Mouse (Mus musculus): ENCODE results near the gene Tmem198b. TPM values are rescaled to one million over a fixed set of nuclear protein-coding genes. Genes with fewer than 3 reads are reported as not detected.
A peak's percentile ranks its signal among the peaks of the same experiment; 100 is the strongest.

Gene Tmem198b
- polyA plus RNA-seq, 1 experiment from 2014 or later, result 8.2 TPM

DNA sequence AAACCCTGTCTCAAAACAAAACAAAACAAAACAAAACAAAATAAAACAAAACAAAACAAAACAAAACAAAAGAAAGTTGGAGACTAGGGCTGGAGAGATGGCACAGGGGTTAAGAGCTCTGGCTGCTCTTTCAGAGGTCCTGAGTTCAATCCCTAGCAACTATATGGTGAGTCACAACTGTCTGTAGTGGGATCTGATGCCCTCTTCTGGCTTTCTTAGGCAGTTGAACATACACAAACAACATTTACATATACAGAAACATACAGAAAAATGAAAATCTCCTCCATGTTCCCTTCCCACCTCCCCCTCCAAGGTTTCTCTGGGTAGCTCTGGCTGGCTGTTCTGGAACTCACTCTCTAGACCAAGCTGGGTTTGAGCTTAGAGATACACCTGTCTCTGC lies 12.1 kb downstream of the Tmem198b start:
- H3K27me3 ChIP-seq (replicated peaks; ENCODE audit: control insufficient read depth, insufficient read depth, low read length), result no peaks in the 10 kb centered on the region
- ATAC-seq (no peak), DNase-seq (ENCODE audit: low spot score) (no peak)
- no peaks in the 10 kb centered on the region for H3K9me3 ChIP-seq (replicated peaks; ENCODE audit: control insufficient read depth, low read length)
- no peak overlapping the region for H3K9ac ChIP-seq (ENCODE audit: low read length)
- no peak overlapping the region for H3K27ac ChIP-seq (ENCODE audit: low read depth, low read length)
- no peak overlapping the region for H3K4me3 ChIP-seq (ENCODE audit: low read depth, low read length)
- H3K4me2 ChIP-seq (ENCODE audit: low read length), result no peak overlapping the region
- H3K36me3 ChIP-seq (ENCODE audit: control insufficient read depth, insufficient read depth, low read length), result no peaks in the 10 kb centered on the region
- no peaks in the 10 kb centered on the region for H3K4me1 ChIP-seq (ENCODE audit: control insufficient read depth, insufficient read depth, low read length)

DNA sequence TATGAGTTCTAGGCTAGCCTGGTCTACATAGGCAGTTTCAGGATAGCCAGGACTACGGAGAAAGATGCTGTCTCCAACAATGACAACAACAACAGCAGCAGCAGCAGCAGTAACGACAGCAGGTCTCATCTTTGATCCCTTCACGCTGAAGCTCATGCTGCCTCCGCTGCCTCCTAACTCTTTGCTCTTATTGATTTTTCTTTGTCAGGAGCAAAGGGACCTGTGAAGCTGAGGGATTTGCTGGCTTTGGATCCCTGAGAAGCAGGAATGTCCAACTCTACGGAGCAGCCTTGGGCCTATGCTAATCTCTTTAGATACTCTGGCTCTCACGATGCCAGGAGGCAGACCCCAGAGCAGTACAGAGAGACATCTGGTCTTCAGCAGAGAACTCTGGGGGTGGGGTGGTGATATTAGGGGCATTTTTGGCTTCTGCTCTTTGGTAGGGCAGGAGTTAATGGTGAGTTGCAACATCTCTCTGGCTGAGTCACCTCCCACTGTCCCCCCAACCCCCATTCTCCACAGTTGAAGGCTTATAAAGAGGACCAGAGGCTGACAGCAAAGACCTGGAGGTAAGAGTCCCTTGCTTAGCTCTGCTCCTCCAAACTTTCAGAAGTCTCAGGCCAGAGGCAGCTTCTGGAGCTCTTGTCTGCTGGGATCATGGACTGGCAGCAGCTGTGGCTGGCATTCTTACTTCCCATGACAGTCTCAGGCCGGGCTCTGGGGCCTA lies 13.6 kb downstream of the Tmem198b start, which contains the start of gene Mmp19:
TSS of gene Mmp19 (plus strand) at position 513 of the 727 bp plus-strand sequence.
- H3K27ac ChIP-seq (ENCODE audit: low read depth, low read length), result no peak within 1 kb of the TSS
- no peak within 1 kb of the TSS for H3K4me3 ChIP-seq (ENCODE audit: low read depth, low read length)
- no peaks in the 10 kb centered on the region for H3K27me3 ChIP-seq (replicated peaks; ENCODE audit: control insufficient read depth, insufficient read depth, low read length)
- no peaks in the 10 kb centered on the region for H3K9me3 ChIP-seq (replicated peaks; ENCODE audit: control insufficient read depth, low read length)
- H3K9ac ChIP-seq (ENCODE audit: low read length), result no peak within 1 kb of the TSS
- no peak for ATAC-seq
- DNase-seq (ENCODE audit: low spot score), result no peak
- WGBS, result 67% methylated on average over 7 of the region's 7 CpGs
- no peak within 1 kb of the TSS for H3K4me2 ChIP-seq (ENCODE audit: low read length)
- no peaks in the 10 kb centered on the region for H3K4me1 ChIP-seq (ENCODE audit: control insufficient read depth, insufficient read depth, low read length)
- no peaks in the 10 kb centered on the region for H3K36me3 ChIP-seq (ENCODE audit: control insufficient read depth, insufficient read depth, low read length)

DNA sequence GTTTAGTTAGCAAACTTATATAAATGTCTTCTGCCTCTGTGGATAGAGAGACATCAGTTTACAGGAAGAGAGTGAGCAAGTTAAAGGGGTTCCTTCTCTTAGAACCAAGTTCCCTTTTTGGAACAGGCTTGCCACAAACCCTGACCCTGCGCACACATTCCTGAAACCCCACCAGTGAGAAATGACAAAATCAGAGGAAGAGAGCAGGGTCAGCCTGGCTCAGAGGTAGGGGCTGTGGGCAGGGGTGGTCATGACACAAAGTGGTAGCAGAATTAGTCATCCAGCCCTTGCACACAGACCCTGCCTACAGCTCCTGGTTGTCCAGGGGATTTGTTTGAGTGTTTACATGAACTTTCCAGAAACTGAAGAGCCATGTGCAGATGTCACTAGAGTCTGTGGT lies 24.0 kb downstream of the Tmem198b start:
- ATAC-seq (no peak), DNase-seq (ENCODE audit: low spot score) (no peak)
- H3K9me3 ChIP-seq (replicated peaks; ENCODE audit: control insufficient read depth, low read length), result no peaks in the 10 kb centered on the region
- 100% methylated on average over 1 of the region's 1 CpGs for WGBS
- H3K36me3 ChIP-seq (ENCODE audit: control insufficient read depth, insufficient read depth, low read length), result no peaks in the 10 kb centered on the region
- H3K27ac ChIP-seq (ENCODE audit: low read depth, low read length), result no peak overlapping the region
- no peaks in the 10 kb centered on the region for H3K4me1 ChIP-seq (ENCODE audit: control insufficient read depth, insufficient read depth, low read length)
- H3K4me3 ChIP-seq (ENCODE audit: low read depth, low read length), result no peak overlapping the region
- H3K27me3 ChIP-seq (replicated peaks; ENCODE audit: control insufficient read depth, insufficient read depth, low read length), result no peaks in the 10 kb centered on the region
- no peak overlapping the region for H3K4me2 ChIP-seq (ENCODE audit: low read length)
- H3K9ac ChIP-seq (ENCODE audit: low read length), result no peak overlapping the region

DNA sequence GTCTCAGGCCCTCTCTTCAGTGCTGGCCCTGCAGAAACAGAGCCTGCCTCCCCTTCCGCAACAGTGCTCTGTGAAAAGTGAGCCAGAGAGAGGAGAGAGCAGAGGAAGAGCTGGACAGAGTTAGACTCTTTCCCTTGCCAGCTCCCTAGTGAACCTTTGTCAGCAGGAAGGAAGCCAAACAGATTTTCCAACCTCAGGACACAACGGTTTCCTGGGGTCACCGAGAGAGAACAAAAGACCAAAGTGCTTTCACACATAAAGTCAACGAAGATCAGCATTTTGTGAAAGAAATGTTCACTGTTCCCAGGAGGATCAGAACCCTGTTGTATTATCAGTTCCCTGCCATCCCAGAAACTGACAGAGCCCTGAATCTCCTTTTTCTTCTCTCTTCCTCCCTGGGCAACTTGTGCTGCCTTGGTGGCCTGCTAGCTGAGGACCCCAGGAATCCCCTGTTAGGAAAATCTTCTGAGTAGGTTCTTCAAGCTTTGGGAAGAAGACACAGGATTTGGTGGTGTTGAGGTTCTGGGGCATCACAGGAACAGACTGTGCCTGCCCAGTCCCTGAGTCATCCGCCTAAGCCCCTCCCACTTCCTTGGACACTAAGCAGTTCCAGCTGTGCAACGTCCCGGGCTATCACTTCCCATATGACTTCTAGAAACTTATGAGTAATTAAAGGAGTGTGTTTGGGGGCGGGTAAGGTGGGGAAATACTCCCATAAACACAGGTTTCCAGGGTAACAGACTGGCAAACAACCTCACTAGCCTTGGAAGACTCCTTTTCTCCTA lies 25.0 kb downstream of the Tmem198b start:
- Histone ChIP-seq H3K36me3 (ENCODE audit: control insufficient read depth, insufficient read depth, low read length) (no peaks in the 10 kb centered on the region), H3K4me1 (ENCODE audit: control insufficient read depth, insufficient read depth, low read length) (no peaks in the 10 kb centered on the region), H3K27me3 (replicated peaks; ENCODE audit: control insufficient read depth, insufficient read depth, low read length) (no peaks in the 10 kb centered on the region), H3K9me3 (replicated peaks; ENCODE audit: control insufficient read depth, low read length) (no peaks in the 10 kb centered on the region), H3K9ac (ENCODE audit: low read length) (no peak overlapping the region), H3K4me3 (ENCODE audit: low read depth, low read length) (no peak overlapping the region), H3K4me2 (ENCODE audit: low read length) (no peak overlapping the region), H3K27ac (ENCODE audit: low read depth, low read length) (no peak overlapping the region)
- no peak for DNase-seq (ENCODE audit: low spot score)
- no peak for ATAC-seq
- 46% methylated on average over 8 of the region's 8 CpGs for whole genome bisulfite sequencing

DNA sequence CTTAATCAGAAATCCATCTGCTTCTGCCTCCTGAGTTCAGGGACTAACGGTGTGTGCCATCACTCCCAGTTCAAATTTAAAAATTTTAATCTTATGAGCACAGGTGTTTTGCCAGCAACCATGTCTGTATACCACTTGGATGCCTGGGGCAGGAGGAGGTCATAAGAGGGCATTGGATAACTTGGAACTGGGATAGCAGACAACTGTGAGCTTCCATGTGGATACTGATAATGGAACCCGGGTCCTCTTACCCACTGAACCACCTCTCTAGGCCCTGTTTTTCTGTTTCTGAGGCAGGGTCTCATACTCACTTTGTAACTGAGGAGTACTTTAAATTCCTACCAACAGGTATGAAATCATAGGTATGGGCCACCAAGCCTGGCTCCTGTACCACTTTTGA lies 25.7 kb downstream of the Tmem198b start:
- DNase-seq (ENCODE audit: low spot score) (no peak), ATAC-seq (no peak)
- Histone ChIP-seq H3K27ac (ENCODE audit: low read depth, low read length) (no peak overlapping the region), H3K4me1 (ENCODE audit: control insufficient read depth, insufficient read depth, low read length) (no peaks in the 10 kb centered on the region), H3K9ac (ENCODE audit: low read length) (no peak overlapping the region), H3K4me3 (ENCODE audit: low read depth, low read length) (no peak overlapping the region), H3K36me3 (ENCODE audit: control insufficient read depth, insufficient read depth, low read length) (no peaks in the 10 kb centered on the region), H3K27me3 (replicated peaks; ENCODE audit: control insufficient read depth, insufficient read depth, low read length) (no peaks in the 10 kb centered on the region), H3K9me3 (replicated peaks; ENCODE audit: control insufficient read depth, low read length) (no peaks in the 10 kb centered on the region), H3K4me2 (ENCODE audit: low read length) (no peak overlapping the region)
- WGBS, result 92% methylated on average over 2 of the region's 2 CpGs

DNA sequence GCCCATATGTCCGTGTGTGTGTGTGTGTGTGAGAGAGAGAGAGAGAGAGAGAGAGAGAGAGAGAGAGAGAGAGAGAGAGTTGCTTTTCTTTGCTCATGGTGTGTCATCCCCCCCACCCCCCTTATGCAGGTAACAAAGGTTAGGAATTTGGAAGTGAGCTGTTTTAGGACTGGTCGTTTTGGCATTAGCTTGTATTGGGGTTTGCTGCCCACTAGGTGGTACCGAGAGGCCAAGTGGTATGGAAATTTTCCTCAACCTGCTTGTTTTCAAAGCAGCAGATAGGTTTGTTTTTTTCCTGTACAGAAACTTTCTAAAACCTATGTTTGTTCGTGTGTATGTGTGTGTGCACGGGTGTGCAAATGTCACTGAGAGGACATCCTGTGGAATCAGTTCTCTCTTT lies 30.5 kb downstream of the Tmem198b start:
- H3K4me3 ChIP-seq (ENCODE audit: low read depth, low read length), result no peak overlapping the region
- DNase-seq (ENCODE audit: low spot score), result peak; percentile 14
- H3K27me3 ChIP-seq (replicated peaks; ENCODE audit: control insufficient read depth, insufficient read depth, low read length), result no peaks in the 10 kb centered on the region
- no peaks in the 10 kb centered on the region for H3K9me3 ChIP-seq (replicated peaks; ENCODE audit: control insufficient read depth, low read length)
- H3K4me2 ChIP-seq (ENCODE audit: low read length), result no peak overlapping the region
- ATAC-seq, result no peak
- 24% methylated on average over 5 of the region's 5 CpGs for WGBS
- H3K27ac ChIP-seq (ENCODE audit: low read depth, low read length), result no peak overlapping the region
- no peak overlapping the region for H3K9ac ChIP-seq (ENCODE audit: low read length)
- H3K36me3 ChIP-seq (ENCODE audit: control insufficient read depth, insufficient read depth, low read length), result no peaks in the 10 kb centered on the region
- H3K4me1 ChIP-seq (ENCODE audit: control insufficient read depth, insufficient read depth, low read length), result no peaks in the 10 kb centered on the region

DNA sequence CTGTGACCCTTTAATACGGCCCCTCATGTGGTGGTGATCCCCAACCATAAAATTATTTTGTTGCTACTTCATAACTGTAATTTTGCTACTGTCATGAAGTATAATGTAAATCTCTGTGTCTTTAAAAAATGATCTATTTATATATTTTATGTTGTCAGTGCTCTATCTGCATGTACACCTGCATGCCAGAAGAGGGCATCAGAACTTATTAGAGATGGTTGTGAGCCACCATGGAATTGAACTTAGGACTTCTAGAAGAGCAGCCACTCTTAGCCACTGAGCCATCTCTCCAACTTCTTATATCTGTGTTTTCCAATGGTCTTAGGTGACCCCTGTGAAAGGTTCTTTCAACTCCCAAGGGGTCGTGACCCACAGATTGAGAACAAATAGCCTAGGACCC lies 31.3 kb downstream of the Tmem198b start:
- Histone ChIP-seq H3K4me3 (ENCODE audit: low read depth, low read length) (no peak overlapping the region), H3K36me3 (ENCODE audit: control insufficient read depth, insufficient read depth, low read length) (no peaks in the 10 kb centered on the region), H3K9me3 (replicated peaks; ENCODE audit: control insufficient read depth, low read length) (no peaks in the 10 kb centered on the region), H3K4me2 (ENCODE audit: low read length) (no peak overlapping the region), H3K9ac (ENCODE audit: low read length) (no peak overlapping the region), H3K27ac (ENCODE audit: low read depth, low read length) (no peak overlapping the region), H3K4me1 (ENCODE audit: control insufficient read depth, insufficient read depth, low read length) (no peaks in the 10 kb centered on the region), H3K27me3 (replicated peaks; ENCODE audit: control insufficient read depth, insufficient read depth, low read length) (no peaks in the 10 kb centered on the region)
- 87% methylated on average over 2 of the region's 2 CpGs for WGBS
- ATAC-seq (no peak; the same call in 1 of the 2 replicates), DNase-seq (ENCODE audit: low spot score) (peak; percentile 9)

Data from forebrain, embryonic 14.5 days (tissue).